Mouse (Mus musculus) embryonic facial prominence, embryonic 11.5 days (tissue): ENCODE data around the gene Kremen1. TPM values are rescaled to one million over a fixed set of nuclear protein-coding genes. Genes with fewer than 3 reads are reported as not detected.
A peak's percentile ranks its signal among the peaks of the same experiment; 100 is the strongest.

ENCODE experiments used
- ATAC-seq: fragments of 200-750 bp; cut with Nextera tagmentation; replicated peaks from 2 replicates; pipeline ENCODE4 v1.8.0; 2017; ENCODE audit warnings: low read depth; ENCODE audit not compliant: insufficient number of reproducible peaks, low FRiP score, low TSS enrichment
- DNase-seq: peaks from one replicate; pipeline ENCODE4 v3.0.0-alpha.2; 2015; ENCODE audit warnings: low spot score
- H3K27ac ChIP-seq: fragments of 300-500 bp; sonication (generic); replicated peaks from 2 replicates; pipeline ENCODE4 v1.5.1; 2014; ENCODE audit warnings: mild to moderate bottlenecking, low read depth, low read length, control low read depth
- H3K27me3 ChIP-seq: fragments of 300-500 bp; sonication (generic); 2 replicates; pipeline ENCODE4 v1.6.1; 2014; ENCODE audit warnings: mild to moderate bottlenecking, low read length, moderate library complexity, mixed read lengths; ENCODE audit not compliant: control insufficient read depth, insufficient read depth
- H3K36me3 ChIP-seq: fragments of 300-500 bp; sonication (generic); replicated peaks from 2 replicates; pipeline ENCODE4 v1.6.1; 2014; ENCODE audit warnings: low read depth, mild to moderate bottlenecking, low read length, moderate library complexity, mixed read lengths; ENCODE audit not compliant: control insufficient read depth, insufficient read depth
- H3K4me1 ChIP-seq: fragments of 300-500 bp; sonication (generic); 2 replicates; pipeline ENCODE4 v1.6.1; 2014; ENCODE audit warnings: low read length, mixed read lengths; ENCODE audit not compliant: control insufficient read depth, insufficient read depth
- H3K4me2 ChIP-seq: fragments of 300-500 bp; sonication (generic); 2 replicates; pipeline ENCODE4 v1.6.1; 2014; ENCODE audit warnings: low read depth, mild to moderate bottlenecking, control low read depth, low read length, moderate library complexity
- H3K4me3 ChIP-seq: fragments of 300-500 bp; sonication (generic); 2 replicates; pipeline ENCODE4 v1.5.1; 2014; ENCODE audit warnings: low read depth, low read length, control low read depth
- H3K9ac ChIP-seq: fragments of 300-500 bp; sonication (generic); replicated peaks from 2 replicates; pipeline ENCODE4 v1.6.1; 2014; ENCODE audit warnings: mild to moderate bottlenecking, control low read depth, low read length
- H3K9me3 ChIP-seq: fragments of 300-500 bp; sonication (generic); replicated peaks from 2 replicates; pipeline ENCODE4 v1.6.1; 2016; ENCODE audit warnings: mild to moderate bottlenecking, low read length, inconsistent platforms, mixed read lengths; ENCODE audit not compliant: control insufficient read depth
- WGBS: fragments of 180-500 bp; shearing (Covaris S2); extraction: QIAGEN DNeasy Blood & Tissue Kit; methylation state at CpG from one replicate; pipeline ENCODE4 v1.1.7; 2014; 5-methylcytosine and 5-hydroxymethylcytosine counted together
- polyA plus RNA-seq: library from polyadenylated mRNA; unstranded; fragments of >200 nt; fragmentation: Nextera tagmentation; extraction: Ambion mirVana; gene quantifications from 2 replicates; pipeline ENCODE4 v1.2.1, GENCODE M21; 2014

The Kremen1 gene
- polyA plus RNA-seq, 1 experiment from 2014 or later = 7.1 TPM

DNA sequence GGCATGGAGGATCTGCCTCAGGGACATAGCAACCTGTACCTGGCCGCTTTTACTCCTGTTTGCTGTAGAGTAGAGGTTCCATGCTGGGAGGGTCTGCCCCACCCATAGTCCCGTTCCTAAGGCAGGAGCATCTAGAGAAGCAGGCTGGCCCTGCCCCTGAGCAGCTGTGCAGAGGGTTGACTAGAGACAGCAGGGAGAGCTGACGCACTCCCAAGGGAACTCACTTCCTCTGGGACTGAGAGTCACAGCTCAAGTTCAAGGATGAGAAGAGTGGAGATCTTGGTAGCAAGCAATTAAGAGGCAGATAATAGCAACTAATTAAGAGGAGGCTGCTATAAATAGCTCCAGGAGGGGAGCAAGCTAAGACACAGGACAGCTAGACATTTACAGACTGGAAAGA, 88.5 kb downstream of the Kremen1 start:
- H3K27ac ChIP-seq = no peak overlapping the region
- H3K4me1 ChIP-seq = no peaks in the 10 kb centered on the region; the same call in 1 of the 2 replicates
- WGBS = 53% methylated on average over 3 of the region's 3 CpGs
- no peak overlapping the region for H3K4me3 ChIP-seq
- no peak overlapping the region for H3K4me2 ChIP-seq
- H3K36me3 ChIP-seq = no peaks in the 10 kb centered on the region
- DNase-seq = no peak
- H3K9me3 ChIP-seq = no peaks in the 10 kb centered on the region
- H3K27me3 ChIP-seq = no peaks in the 10 kb centered on the region
- no peak overlapping the region for H3K9ac ChIP-seq
- no peak for ATAC-seq

GRCm38 (mm10) chr11:5167311-5167710, 94.0 kb downstream of the Kremen1 start:
- DNase-seq (no peak), ATAC-seq (no peak)
- Histone ChIP-seq H3K4me3 (no peak overlapping the region), H3K9me3 (no peaks in the 10 kb centered on the region), H3K27me3 (no peaks in the 10 kb centered on the region), H3K9ac (no peak overlapping the region), H3K36me3 (no peaks in the 10 kb centered on the region), H3K27ac (no peak overlapping the region), H3K4me2 (no peak overlapping the region), H3K4me1 (peaks cover 3% of the 10 kb centered on the region; the same call in 1 of the 2 replicates)
- 83% methylated on average over 9 of the region's 9 CpGs for WGBS

- Histone ChIP-seq H3K4me2 (no peak overlapping the region), H3K4me3 (no peak overlapping the region), H3K27me3 (no peaks in the 10 kb centered on the region), H3K4me1 (peaks cover 3% of the 10 kb centered on the region; the same call in 1 of the 2 replicates), H3K9ac (no peak overlapping the region), H3K36me3 (no peaks in the 10 kb centered on the region), H3K9me3 (no peaks in the 10 kb centered on the region), H3K27ac (no peak overlapping the region)
- WGBS = 13% methylated on average over 8 of the region's 8 CpGs
- peak; percentile 74 for ATAC-seq
- DNase-seq = peak; percentile 78
Measured at GRCm38 (mm10) chr11:5165471-5165916, 95.9 kb downstream of the Kremen1 start.

DNA sequence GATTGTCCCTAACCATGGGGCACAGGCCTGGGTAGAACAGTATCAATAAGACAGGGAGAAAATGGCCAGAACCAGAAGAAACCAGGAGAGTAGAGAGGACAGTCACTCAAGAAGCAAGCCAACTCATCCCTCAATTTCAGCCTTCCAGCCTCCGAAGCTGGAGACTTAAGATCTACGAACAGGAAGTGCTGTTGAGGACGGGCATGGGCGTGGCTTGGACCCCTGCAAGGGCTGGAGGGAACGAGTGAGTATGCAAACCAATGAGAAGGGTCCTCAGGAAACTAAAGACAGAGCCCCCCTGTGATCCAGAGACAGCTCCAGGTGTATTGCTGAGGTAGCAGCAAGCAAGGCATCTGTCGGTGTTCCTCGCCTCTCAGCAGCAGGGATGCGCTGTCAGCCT, 97.0 kb downstream of the Kremen1 start:
- DNase-seq (no peak), ATAC-seq (no peak)
- Histone ChIP-seq H3K9ac (peak overlapping the region; percentile 34), H3K27me3 (no peaks in the 10 kb centered on the region), H3K36me3 (no peaks in the 10 kb centered on the region), H3K4me1 (peaks cover 3% of the 10 kb centered on the region; the same call in 1 of the 2 replicates), H3K27ac (no peak overlapping the region; the same call in 1 of the 2 replicates), H3K4me2 (no peak overlapping the region), H3K4me3 (no peak overlapping the region), H3K9me3 (no peaks in the 10 kb centered on the region)
- WGBS = 17% methylated on average over 8 of the region's 8 CpGs

- H3K4me3 ChIP-seq = no peak overlapping the region
- WGBS = 88% methylated on average over 8 of the region's 8 CpGs
- no peak overlapping the region for H3K27ac ChIP-seq
- ATAC-seq = no peak
- DNase-seq = no peak
- no peaks in the 10 kb centered on the region for H3K36me3 ChIP-seq
- H3K9me3 ChIP-seq = no peaks in the 10 kb centered on the region
- no peak overlapping the region for H3K9ac ChIP-seq
- no peaks in the 10 kb centered on the region for H3K27me3 ChIP-seq
- peaks cover 3% of the 10 kb centered on the region; the same call in 1 of the 2 replicates for H3K4me1 ChIP-seq
- H3K4me2 ChIP-seq = no peak overlapping the region
Measured at GRCm38 (mm10) chr11:5163421-5163820, 97.9 kb downstream of the Kremen1 start.

DNA sequence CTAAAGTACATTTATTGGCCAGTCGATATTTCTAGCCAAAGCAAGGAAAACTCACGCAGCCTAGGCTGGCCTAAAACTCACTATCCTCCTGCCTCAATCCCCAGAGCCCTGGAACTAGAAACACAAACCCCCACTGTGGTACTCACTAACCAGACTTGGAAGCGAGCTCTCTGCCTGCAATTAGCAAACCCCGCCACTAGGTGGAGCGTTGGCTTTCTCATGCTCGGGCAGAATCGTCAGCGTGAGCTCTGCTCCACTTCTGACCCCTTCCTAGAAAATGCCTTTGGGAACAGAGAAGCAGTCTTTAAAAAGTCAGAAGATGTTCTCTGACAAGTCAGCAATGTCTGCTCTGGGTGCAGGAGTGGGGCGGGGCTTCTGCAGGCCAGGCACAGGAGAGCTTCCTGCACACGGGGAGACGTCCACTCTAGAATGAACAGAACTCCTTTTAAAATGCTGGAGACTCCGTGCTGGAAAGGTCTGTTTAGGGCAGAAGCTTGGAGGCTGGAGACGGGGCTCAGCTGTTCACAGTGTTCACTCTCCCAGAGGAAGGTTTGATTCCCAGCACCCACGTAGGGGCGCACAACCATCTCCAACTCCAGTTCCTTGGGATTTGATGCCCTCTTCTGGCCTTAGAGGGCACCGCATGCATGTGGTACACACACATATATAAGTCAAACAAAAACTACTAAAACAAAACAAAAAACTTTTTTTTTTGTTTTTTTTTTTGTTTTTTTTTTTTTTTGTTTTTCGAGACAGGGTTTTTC, 100.5 kb downstream of the Kremen1 start:
- no peaks in the 10 kb centered on the region for H3K36me3 ChIP-seq
- H3K9me3 ChIP-seq = no peaks in the 10 kb centered on the region
- H3K9ac ChIP-seq = no peak overlapping the region
- H3K4me1 ChIP-seq = peaks cover 3% of the 10 kb centered on the region; the same call in 1 of the 2 replicates
- no peak overlapping the region for H3K4me2 ChIP-seq
- WGBS = 69% methylated on average over 17 of the region's 17 CpGs
- ATAC-seq (no peak), DNase-seq (peak; percentile 66)
- H3K4me3 ChIP-seq = no peak overlapping the region
- H3K27me3 ChIP-seq = no peaks in the 10 kb centered on the region
- no peak overlapping the region for H3K27ac ChIP-seq

DNA sequence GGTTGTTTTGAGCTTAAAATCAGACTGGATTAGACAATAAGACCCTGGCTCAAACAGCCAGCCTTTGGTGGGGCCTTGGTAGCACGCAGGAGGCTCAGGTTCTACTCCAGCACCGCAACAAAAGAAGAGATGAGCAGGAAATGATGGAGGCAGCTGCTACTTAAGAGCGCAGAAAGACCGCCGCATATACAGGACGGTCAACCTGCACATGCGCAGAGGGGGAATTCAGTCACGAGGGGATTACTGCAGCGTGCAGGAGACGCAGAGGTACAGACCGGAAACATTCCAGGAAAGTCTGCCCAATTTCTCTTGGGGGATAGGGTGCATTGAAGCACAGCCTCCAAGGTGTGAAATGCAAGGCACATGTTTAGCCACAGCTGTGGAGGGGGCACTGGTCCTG, 103.3 kb downstream of the Kremen1 start:
- Histone ChIP-seq H3K9me3 (no peaks in the 10 kb centered on the region), H3K27me3 (no peaks in the 10 kb centered on the region), H3K36me3 (no peaks in the 10 kb centered on the region), H3K4me1 (no peaks in the 10 kb centered on the region), H3K27ac (no peak overlapping the region), H3K9ac (no peak overlapping the region), H3K4me2 (no peak overlapping the region), H3K4me3 (no peak overlapping the region)
- no peak for DNase-seq
- 83% methylated on average over 11 of the region's 11 CpGs for WGBS
- no peak for ATAC-seq

DNA sequence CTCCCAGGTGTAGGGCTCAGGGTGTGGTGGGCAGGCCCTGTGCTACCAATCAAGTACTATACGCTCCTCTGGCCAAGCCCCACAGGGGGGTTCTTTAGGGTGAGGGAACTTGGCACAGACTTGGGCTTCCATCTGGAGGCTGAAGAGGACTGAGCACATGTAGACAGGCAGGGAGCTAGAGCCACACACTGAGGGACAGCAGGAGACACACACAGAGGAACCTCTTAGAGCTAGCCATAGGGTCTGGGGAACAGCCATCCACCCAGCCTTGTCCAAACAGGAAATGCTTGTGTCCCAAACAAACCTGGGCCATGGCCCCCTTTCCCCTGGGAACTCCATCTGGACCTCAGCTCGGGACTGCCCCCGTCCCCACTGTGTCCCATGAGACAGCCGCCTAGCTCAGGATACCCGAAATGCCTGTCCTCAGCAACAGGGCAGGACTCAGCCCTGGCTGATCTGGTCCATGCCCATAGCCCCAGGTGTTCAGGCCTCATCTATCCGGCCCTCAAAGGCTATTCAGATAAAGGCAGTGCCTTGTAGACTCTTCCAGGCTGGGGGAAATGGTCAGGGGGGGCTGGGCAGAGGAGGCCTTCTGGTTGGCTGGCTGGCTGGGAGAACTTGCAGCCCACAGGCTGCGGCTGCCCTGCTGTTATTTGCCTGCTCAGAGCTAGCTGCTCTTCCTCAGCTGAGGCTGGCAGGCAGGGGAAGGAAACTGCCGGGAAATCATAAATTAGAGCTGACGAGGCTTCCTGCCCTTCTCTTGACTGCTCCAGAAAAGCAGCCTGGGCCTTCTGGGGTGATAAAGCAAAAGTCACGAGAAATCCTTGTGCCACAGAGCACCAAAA, 106.2 kb downstream of the Kremen1 start:
- DNase-seq (no peak), ATAC-seq (no peak)
- H3K4me1 ChIP-seq = no peaks in the 10 kb centered on the region
- H3K4me2 ChIP-seq = no peak overlapping the region
- no peak overlapping the region for H3K4me3 ChIP-seq
- no peaks in the 10 kb centered on the region for H3K9me3 ChIP-seq
- H3K9ac ChIP-seq = no peak overlapping the region
- 31% methylated on average over 10 of the region's 10 CpGs for WGBS
- no peak overlapping the region for H3K27ac ChIP-seq
- no peaks in the 10 kb centered on the region for H3K36me3 ChIP-seq
- H3K27me3 ChIP-seq = no peaks in the 10 kb centered on the region; the same call in 1 of the 2 replicates
